Mouse (Mus musculus) lung, adult 2 months (tissue): Measurements from ENCODE around the gene Plekhg3.

ENCODE experiments used
- CTCF ChIP-seq: fragments of 200-500 bp; IDR thresholded peaks from 2 replicates; pipeline ENCODE4 v1.5.1; 2011; ENCODE audit warnings: mild to moderate bottlenecking, low read length, control low read depth; ENCODE audit not compliant: insufficient read depth
- POLR2A ChIP-seq: fragments of 200-500 bp; IDR thresholded peaks from 2 replicates; pipeline ENCODE4 v1.6.1; 2011; ENCODE audit warnings: low read depth, mild to moderate bottlenecking, control low read depth, low read length, borderline replicate concordance; ENCODE audit errors: extremely low read depth

- no peak for TF ChIP-seq CTCF
- no peak for TF ChIP-seq POLR2A
Measured at GRCm38 (mm10) chr12:76612621-76613020, 81.9 kb downstream of the Plekhg3 start.
